Mouse (Mus musculus) frontal cortex, postnatal 36 days (tissue): Measurements from ENCODE around the gene Gm11444.
A peak's percentile ranks its signal among the peaks of the same experiment; 100 is the strongest.

Experiments
- DNase-seq, 2 experiments: peaks; one replicate each; pipeline ENCODE4 v3.0.0; 2022; ENCODE audit warnings: low spot score in 2 of 2

Gene Gm11444

DNA sequence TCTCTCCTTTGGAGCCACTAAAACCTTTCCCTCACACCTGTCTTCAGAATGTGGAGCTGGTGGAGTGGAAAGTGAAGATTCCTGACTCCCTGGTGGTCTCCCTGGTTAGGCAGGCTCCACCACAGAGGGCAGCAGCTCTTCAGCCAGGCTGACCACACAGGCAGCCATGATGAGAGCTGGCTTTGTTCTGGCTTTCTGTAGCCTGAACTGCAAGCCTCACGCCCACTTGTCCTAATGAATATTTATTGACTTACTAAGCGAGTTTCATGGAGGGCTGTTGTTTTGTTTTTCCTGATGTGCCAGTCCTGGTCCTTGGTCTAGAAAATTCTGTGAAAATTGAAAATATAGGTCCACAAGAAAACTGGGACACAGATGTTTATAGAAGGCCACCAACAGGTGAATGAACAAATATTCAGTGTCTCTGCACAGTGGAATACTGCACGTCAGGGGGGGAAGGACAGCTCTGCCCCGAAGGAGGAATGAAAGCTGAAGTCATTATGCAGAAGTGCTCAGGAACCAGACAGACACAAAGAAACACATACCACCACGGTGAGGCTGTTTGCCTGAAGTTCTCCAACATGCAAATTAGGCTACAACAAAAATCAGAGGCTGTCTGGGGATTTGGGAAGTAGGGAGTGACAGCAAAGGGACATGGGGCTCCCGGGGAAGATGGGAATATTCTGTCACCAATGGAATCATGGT lies 8.0 kb upstream of the Gm11444 start:
- no peak for DNase-seq

DNA sequence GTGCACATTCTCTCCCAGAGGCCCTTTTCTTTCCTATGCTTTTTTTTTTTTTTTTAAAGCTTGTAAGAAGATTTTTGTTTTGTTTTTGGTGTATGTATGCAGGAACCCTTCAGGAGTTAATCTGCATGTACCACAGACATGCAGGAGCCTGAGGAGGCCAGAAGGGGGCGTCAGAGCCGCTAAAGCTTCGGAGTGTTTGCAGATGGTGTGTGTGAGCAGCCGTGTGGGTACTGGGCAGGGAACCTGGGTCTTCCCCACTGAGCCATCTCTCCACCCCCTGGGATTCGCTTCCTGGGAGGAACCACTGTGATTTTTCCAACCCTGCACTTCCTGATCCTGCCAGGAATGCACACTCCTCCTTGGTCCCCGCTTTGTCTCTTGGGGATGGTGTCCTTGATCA lies 625 bp upstream of the Gm11444 start:
- DNase-seq = no peak

DNA sequence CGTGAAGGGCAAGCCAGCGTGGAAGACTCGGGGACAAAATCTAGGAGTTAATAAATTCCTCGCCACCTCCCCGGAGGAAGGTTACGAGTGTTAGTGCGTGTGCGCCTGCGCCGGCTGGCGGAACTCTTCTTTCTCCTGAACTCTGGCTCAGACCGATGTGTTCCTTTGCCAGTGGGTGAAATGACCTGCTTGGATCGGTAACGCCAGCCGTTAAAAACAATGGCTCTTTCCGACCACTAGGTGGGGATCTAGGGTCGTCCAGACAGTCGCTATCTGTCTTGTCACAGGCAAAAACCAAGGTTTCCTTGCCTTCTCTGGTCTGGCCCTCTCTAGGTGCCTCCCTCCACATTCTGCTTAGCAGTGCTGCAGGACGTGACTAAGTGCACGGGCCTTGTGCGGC lies 1.1 kb downstream of the Gm11444 start:
- peak in 1 of 2 experiments; percentile 61 for DNase-seq

DNA sequence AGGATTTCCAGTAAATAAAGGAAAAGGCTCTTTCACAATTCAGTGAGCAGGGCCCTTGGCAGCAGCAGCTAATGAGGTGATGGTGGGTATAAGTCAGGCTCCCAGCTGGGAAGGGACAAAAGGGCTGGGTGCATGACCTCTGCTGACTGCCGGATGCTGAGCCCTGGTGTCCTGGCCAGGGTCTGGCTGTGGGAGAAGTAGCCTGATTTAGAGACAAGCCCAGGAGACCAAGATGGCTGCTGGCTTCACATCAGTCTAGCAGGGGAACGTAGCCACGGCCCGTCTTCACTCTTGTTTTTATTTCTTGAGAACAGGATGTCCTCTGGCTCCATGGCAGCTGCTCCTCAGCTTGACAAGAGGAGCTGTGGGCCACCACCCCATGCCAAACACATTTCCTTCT lies 3.6 kb downstream of the Gm11444 start:
- no peak for DNase-seq

DNA sequence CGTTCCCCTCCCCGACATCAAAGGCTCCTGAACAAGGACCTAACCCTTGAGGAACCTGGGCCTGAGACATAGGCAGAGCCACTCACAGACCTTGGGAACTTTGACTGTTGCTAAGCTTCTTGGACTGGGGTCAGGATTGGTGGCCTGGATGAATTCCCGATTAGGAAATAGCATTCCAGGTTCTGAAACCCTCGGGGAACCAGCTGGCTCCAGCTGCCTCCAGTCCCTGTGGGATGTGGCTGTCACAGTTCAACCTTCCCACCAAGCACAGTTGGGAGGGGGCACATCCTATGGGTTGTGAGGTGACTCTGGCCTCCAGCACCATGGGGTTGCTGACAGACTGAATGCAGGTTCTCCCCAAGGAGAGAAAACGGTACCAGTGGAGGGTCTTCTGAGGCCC lies 4.2 kb downstream of the Gm11444 start:
- DNase-seq = no peak

DNA sequence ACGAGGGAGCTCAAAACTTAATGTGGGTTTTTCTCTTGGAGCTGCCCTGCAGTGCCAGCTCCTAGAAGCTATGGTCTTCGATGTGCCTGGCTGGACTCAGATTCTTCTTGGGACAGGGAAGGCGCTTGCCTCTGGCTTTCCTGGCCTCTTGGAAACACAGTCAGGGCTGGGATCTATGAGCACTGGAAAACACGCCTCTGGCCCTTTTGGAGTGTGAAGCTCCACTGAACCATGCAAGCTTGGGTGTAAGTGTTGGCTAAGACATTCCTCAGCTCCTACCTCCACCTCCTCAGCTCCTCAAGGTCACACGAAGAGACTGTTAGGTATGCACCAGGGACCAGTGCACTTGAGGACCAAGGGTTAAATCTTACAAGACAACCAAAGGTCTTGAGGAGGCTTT lies 5.2 kb downstream of the Gm11444 start:
- no peak for DNase-seq

DNA sequence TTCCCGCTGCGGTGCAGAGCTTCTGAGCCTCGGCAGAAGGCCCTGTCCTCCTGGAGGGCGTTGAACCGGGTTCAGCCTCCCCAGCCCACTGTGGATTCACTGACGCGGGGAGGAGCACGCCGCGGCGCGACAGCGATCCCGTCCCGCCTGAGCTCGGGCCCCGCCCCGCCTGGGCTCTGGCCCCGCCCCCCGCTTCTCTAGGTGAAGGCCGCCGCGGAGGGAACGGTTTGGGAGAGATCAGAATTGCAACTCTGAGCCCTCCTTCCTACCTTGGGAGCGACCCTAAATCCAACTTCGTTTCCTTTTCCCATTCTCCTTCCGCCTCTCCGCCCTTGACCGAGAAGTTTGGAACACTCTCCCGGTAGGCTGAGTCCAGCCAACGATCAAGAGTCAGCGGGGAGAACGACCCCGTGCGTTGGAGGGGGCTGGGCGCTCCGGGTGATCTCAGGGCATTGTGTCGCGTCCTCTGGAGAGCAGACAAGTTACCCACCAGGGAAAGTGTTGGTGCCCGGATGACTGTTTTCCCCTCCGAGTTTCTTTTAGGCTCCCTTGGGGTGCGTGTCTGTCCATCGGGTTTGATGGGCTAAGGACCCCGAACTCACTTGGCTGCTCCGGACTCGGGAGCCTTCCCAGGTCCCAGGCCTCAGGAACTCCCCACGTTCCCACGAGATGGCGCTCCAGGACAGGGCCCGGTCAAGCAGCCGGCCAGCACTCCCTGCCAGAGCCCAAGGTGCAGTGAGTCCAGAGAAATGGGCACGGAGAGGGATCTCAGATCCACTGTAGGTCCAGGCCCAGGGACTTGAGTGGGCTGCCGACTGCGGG lies 5.8 kb downstream of the Gm11444 start:
- peak; percentile 71 to 75 for DNase-seq

DNA sequence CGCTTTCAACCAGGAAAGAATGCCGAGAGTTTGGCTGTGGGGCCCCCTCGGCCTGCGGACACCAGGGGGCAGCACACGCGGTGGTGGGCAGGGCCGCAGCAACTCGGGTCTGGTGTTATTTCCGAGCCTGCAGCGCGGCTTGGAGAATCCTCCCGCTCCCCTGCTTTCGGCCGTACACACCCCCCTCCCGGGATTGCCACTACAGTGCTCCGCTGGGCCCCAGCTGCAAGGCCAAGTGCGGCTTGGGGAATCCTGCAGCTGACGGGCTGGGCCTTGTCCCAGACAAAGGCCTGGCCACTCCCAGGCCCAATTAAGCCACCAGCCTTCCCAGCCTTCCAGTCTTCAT lies 6.8 kb downstream of the Gm11444 start:
- no peak for DNase-seq

DNA sequence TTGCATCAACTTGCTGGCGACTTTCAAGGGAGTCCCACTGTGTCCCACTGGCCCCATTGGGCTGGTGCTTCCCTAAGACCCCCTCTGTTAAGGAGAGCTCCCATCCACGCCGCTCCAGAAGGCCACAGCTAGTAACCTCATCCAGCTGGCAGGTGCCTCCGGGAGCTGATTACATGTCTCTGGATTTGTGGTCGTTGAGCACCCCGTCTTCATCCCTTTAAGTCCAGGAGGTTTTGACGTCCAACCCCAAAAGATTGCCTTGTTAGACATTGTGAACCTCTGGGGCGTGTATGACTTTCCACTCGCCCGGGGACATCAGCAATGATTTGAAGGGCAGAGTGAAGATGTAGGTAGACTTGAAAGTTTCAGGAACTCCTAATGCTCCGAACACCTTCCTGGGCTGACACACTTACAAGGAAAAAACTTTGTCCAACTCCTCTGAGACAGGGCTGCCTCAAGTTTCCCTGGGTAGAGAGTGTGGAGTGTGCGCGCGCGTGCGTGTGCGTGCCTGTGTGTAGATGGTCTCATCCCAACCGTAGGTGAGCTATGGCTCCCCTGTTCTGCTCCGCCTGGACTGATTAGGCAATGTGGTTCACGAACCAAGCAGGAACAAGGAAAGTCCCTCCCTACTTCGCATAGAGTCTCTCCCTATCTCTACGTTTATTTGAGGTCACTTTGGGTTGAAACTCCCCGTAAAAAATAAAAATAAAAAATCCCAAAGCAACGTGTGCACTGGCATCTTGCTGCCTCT lies 7.4 kb downstream of the Gm11444 start:
- no peak for DNase-seq

DNA sequence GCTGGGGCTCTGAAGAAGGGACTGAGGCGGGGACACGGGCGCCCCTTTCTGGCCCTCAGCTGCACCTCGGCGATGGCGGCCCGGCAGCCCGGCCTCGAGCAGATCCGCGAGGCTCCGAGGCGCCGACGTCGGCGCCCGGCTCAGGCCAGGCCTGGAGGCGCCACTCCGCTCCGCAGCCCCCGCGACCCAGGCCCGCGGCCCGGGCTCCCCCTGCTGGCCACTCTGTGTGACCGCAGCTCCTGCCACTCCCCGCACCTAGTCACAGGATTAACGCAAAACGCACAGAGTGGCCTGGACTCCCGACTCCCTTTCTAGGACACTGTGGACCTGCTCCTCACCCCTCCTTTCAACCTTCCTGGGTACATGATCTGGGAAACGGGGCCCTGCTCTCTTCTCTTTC lies 8.2 kb downstream of the Gm11444 start:
- no peak for DNase-seq

DNA sequence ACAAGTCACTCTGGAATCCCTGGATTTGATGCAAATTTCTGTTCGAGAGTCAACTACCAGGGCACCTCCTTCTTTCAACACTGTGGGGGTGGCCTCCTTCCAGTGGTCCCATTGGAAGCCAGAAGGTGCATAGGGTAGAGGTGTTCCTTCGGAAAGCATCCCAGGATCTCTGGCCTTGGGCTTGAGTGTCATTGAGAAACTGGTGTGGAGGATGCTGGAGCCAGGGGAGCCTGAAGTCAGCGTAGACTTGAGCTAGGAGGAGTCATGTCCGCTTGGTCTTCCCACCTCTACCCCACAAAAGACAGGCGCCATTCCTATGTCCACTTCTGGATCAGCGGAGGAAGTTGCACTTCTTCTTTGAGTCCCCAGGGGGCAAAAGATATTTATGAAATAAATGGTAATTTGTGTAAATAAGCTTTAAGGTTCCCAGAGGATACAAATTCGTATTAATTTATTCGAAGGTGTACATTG lies 8.9 kb downstream of the Gm11444 start:
- DNase-seq = no peak

DNA sequence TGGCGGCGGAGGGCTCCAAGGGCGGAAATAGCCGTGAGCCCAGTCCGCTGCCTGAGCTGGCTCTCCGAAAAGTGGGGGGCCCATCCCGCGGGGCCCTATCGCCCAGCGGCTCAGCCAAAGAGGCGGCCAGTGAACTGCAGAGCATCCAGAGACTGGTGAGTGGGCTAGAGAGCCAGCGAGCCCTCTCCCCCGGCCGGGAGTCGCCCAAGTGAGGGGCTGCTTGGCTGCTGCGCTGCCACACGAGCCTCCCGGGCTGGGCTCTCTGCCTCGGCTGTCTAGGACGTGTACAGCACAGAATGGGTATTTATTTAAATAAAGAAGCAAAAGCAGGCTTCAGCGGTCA lies 9.4 kb downstream of the Gm11444 start:
- DNase-seq = no peak

DNA sequence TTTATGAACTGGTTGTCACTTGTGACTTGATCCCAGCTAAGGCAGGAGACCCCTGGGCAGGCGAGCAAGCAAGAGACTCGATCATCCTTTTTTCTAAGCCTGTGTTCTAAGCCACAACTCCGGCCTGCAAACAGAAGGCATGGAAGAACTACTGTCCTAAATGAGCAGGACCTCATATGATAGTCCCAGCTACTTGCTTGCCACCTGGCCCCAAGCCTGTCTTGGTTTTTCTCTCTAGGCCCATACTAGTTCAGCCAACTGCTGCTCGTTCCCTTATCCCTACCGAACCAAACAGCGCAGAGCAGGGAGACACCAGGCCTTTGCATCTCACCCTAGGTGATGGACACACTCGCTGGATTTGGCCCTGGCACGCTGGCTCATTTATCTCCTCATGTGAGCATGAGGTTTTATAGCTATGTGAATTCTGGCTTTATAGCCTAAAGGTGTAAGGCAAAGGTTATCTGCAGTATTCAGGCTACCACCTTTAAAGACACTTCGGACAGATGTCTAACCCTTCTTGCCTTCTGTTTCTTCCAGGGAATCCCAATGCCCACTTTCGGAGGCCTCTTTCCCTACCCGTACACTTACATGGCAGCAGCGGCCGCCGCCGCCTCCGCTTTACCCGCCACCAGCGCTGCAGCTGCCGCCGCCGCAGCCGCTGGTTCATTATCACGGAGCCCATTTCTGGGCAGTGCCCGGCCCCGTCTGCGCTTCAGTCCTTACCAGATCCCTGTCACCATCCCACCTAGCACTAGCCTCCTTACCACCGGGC lies 9.9 kb downstream of the Gm11444 start:
- DNase-seq = no peak

DNA sequence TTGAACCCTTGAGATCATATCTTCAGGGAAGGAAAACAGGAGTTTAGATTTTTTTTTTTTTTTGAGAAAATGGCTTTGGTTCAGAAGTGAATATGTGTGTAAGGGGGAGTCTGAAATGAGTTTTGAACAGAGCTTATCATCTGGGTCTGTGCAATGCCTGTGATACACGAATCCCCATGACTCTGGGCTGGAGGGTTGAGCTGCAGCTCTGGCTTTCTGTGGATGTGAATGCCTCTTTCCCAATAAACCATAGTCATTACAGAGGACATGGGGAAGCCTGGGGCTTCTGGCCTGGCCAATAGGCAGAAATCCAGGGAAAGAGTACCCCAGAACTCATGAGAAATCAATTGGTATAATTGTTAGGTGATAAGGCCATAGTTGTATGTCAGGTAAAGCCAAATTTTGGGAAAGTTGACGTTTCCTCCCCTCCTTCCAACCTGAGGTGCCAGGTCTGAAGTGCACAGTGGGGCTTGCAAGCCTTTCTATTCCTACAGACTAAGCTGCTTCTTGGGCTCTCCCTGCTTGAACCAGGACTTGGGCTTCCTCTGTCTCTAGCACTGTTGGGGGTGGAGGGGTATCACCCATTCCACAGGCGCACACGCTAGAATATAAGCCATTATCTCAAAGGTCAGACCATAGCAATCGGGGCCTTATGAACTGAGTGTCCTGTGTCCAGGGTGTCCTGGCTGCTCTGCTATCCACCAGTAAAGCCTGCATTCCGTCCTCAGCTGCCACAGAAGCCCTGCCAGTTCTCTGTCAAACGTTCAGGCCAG lies 10.7 kb downstream of the Gm11444 start:
- DNase-seq = no peak

DNA sequence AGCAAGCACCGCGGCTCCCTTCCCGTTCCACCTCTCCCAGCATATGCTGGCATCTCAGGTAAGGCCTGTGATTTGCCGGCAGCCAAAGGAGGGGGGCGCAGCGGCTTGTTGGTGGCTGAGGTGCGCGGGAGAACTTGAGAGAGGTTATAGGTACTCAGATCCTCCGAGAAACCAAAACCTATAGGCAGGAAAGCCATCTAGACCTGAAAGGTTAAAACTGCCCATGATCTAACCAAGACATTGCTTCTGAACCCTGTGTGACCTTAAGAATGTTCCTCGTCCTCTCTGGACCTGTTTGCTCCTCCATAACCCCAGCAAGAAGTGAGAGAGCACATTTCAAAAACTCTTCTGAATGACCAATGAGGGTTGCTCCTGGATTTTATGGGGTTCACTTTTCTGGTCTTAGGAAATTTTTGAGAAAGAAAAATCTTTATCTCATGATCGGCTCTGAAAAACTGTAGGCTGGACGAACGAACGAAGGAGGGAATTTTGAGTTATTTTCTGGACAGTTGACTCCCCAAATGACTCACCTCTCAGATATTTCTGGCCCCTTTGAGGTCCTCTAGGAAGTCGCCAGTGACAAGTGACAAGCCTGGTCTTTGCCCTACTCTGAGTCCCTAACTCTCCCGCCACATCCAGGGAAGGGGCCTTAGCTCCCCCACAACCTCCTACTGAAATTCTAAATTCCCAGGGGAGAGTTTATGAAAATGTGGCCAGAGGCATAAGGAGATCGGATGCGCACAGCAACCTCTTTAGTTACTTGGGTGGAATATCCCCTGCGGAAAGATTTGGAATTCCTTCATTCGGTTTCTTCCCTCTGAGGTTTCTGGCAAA lies 11.5 kb downstream of the Gm11444 start:
- DNase-seq = no peak

DNA sequence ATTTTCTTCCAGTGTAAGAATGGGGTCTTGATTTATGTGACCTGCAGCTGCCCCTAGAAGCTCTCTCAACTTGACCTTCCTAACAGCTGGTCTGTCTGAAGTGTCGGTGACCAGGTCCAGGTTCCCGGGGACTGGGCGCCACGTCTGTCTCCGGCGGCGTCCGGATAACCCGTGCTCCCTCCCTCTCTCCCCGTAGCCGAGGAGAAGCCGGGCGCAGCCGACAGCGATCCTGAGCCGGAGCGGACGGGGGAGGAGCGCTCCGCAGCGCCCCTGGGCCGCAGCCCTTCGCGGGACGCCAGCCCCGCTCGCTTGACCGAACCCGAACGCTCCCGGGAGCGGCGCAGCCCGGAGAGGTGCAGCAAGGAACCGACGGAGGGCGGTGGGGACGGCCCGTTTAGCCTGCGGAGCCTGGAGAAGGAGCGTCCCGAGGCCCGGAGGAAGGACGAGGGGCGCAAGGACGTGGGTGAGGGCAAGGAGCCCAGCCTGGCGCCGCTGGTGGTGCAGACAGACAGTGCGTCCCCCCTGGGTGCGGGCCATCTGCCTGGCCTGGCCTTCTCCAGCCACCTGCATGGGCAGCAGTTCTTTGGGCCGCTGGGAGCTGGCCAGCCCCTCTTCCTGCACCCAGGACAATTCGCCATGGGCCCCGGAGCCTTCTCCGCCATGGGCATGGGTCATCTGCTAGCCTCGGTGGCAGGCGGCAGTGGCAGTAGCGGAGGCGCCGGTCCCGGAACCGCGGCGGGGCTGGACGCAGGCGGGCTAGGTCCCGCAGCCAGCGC lies 12.3 kb downstream of the Gm11444 start:
- no peak for DNase-seq

DNA sequence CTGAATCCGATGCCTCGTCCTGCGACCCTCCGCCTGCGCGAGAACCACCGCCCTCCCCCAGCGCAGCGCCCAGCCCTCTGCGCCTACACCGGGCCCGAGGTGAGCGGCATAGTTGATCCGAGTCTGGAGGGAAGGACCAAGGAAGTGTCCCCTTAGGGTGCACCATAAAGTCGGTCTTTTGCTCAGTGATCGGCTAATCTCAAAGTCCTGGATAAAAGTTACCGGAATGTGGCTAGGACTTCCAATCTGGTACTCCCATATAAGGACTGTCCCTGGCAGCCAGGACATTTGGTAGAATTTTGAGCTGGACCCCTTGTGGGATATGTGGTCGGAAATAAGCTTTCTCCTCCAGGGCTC lies 12.9 kb downstream of the Gm11444 start:
- DNase-seq = no peak

DNA sequence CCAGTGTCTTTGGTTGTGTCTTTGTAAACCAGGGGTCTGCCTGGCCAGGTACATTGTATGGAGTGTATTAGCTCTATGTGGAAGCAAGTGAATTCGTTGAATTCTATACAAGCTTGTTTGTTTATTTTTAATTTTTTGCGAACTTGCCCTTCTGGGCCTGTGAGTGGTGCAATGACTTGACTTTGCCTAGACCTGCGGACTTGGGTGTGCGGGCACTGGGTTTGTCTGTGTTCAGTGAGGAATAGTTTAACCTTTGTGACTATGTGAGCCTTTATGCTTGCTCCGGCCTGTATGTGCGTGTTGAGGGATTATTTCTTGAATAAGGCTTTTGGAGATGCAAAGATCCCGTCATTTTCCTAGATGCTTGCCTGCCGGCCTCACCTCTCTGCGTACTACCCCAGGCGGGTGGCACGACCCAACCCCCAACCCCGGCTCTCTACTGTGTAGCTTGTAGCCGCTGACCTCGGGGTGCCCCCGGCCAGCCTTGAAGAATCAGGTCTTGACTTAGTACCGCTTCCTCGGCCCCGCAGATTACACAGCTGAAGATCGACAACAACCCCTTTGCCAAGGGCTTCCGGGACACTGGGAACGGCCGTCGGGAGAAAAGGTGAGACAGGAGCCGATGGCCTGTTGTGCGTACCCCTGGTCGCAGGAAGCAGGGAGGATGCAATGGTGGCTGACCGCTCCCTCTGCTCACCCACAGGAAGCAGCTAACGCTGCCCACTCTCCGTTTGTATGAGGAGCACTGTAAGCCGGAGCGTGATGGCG lies 13.4 kb downstream of the Gm11444 start:
- DNase-seq = no peak
